Mouse (Mus musculus): ENCODE results near the gene Slc12a7.
A peak's percentile ranks its signal among the peaks of the same experiment; 100 is the strongest.
"Not testable (repeated sequence)": the region's sequence is repeated elsewhere in the genome, so short reads cannot be mapped to it uniquely, and the experiment has no call there.

Slc12a7 gene

GRCm38 (mm10) chr13:73713204-73713603 lies 19.7 kb upstream of the Slc12a7 start:
- ATAC-seq (ENCODE audit: insufficient number of reproducible peaks, low FRiP score, low TSS enrichment): no peak

DNA sequence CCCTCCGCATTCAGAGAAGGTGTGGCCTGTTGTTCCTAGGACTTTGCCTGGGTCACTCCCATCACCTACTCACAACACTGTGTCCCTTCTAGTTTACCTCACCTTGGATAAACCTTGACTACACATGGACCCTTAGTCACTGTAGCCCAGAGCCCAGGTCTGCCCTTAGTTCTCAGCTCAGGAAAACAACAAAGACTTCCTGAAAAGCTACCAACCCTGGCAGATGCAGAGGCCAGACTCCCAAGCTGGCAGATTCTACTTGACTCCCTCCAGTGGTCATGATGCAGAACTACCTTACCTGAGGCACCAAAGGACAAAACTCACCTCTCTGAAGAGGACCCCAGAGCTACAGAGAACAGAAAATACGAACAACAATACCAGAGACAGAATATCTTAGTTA lies 18.9 kb upstream of the Slc12a7 start:
- ATAC-seq (ENCODE audit: insufficient number of reproducible peaks, low FRiP score, low TSS enrichment): no peak

DNA sequence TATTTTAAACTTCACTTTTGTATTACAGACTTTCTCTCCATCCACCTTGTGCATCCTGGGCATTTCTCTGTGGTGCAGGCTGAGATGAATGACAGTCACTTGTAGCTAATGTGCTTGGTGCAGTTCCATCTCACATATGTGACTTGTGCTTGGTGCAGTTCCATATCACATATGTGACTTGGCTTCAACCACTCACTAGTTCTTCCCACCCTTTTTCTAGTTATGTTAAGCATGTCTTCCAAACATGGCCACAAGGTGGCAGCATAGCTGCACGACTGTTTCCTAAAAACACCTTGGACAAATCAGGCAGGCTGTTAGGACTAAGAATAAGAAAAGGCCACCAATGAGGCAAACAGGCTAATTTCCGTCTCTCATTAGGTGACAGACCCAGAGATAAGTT lies 14.7 kb upstream of the Slc12a7 start:
- peak; percentile 64 for ATAC-seq (ENCODE audit: insufficient number of reproducible peaks, low FRiP score, low TSS enrichment)

DNA sequence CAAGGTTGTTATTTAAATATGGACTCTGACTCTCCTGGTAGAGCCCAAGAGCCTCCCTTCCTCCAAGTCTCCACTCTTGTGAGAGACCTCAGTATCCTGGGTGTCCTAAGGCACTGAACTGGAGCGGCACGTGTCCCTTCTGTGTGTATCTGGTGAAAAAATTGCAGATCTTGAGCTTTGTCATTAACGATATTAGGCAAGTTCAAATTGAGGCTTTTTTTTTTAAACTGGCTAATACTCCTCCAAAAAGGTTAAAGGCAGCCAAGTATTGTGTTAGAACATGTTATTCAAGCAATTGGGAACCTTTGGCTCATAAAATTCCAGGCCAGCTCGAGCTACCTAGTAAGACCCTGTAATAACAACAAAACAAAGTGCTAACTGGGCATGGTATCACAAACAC lies 12.7 kb upstream of the Slc12a7 start:
- ATAC-seq (ENCODE audit: insufficient number of reproducible peaks, low FRiP score, low TSS enrichment): no peak

DNA sequence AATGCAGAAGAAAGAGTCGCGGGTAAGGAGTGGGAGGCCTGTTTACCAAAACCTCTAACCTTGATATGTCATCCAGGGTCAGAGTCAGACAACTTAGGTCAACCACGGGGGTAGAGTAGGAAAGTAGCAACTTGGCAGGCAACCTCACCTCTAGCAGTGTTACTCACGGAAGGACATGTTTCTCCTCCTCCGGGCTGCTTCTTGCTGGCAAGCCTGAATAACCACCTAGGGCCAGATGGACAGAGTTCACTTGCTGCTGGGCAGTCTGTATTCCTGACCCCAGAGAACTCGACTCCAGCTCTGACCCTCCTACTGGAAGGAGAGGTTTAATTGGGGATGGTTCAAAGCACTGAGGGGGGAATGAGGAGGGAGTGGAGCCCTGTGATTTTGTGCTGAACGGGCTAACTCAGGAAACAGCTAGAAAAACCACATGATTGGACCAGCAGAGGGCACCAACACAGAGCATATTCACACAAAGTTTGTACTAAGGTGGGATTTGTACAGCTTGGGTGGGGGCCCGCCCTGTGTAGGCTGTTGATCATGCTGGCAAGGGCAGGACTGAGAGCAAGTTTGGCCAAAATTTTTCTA lies 9.7 kb upstream of the Slc12a7 start:
- no peak for ATAC-seq (ENCODE audit: insufficient number of reproducible peaks, low FRiP score, low TSS enrichment)

GRCm38 (mm10) chr13:73725315-73725714 lies 7.6 kb upstream of the Slc12a7 start:
- no peak for ATAC-seq (ENCODE audit: insufficient number of reproducible peaks, low FRiP score, low TSS enrichment)

- ATAC-seq (ENCODE audit: insufficient number of reproducible peaks, low FRiP score, low TSS enrichment): no peak
Measured at GRCm38 (mm10) chr13:73727621-73728025, 5.3 kb upstream of the Slc12a7 start.

- ATAC-seq (ENCODE audit: insufficient number of reproducible peaks, low FRiP score, low TSS enrichment): no peak
Measured at GRCm38 (mm10) chr13:73728633-73729032, 4.3 kb upstream of the Slc12a7 start.

DNA sequence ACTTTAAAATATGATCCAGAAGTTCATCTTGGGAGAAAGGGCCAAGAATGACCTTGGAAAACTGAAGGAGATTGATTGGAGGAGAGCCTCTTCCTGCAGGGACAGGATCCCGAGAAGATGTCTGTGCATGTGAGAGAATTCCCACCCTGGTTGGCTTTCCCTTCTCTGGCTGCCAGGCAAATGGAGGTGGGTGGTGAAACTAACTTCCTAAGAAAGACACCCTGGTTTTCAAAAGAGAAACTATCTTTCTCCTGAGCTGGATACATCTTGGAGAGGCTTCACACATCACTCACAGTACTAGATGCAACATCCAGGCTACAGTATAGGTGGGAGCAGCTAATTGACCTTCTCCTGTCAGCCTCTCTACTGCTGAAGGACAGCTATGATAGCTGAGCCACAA lies 2.0 kb upstream of the Slc12a7 start:
- ATAC-seq (ENCODE audit: insufficient number of reproducible peaks, low FRiP score, low TSS enrichment): no peak

GRCm38 (mm10) chr13:73732235-73732634 lies 659 bp upstream of the Slc12a7 start:
- ATAC-seq (ENCODE audit: insufficient number of reproducible peaks, low FRiP score, low TSS enrichment): no peak

GRCm38 (mm10) chr13:73734379-73734778 lies 1.5 kb downstream of the Slc12a7 start:
- ATAC-seq (ENCODE audit: insufficient number of reproducible peaks, low FRiP score, low TSS enrichment): no peak

DNA sequence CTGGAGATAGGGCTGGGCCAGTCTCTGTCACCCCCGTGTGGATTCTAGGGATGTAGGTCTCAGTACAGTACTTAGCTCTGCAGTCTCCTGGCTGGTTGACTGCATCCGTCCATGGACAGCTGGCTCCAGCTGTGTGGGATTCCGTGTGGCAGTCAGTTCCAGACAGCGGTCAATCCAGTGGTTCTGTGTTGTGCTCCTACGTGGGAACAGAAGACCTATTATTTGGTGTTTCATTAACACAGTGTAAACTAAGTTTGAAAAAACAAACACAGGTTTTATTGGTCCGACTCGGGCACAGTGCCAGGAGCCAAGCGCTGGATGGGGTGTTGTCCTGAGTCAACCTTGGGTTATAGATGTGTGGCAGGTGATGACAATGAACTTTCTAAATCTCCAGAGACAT lies 2.4 kb downstream of the Slc12a7 start:
- no peak for ATAC-seq (ENCODE audit: insufficient number of reproducible peaks, low FRiP score, low TSS enrichment)

DNA sequence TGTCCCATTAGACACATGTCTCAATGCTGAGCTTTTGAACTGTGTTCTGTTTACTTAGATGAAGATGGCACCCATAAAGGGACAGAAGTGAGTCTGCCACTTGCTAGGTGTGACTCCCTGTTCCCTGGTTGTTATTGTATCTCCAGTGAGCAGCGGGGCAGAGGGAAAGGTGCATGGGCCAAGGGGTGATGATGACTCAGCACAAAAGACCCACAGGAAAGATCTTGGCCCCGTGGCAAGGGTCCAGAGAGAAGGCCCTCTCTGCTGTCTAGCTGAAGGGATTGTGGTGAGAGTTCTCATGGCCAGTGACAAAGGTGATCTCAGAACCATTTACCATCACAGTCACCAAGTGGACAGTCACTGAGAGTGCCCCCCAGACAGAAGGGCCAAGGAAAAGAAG lies 3.0 kb downstream of the Slc12a7 start:
- no peak for ATAC-seq (ENCODE audit: insufficient number of reproducible peaks, low FRiP score, low TSS enrichment)

GRCm38 (mm10) chr13:73736943-73737342 lies 4.0 kb downstream of the Slc12a7 start:
- no peak for ATAC-seq (ENCODE audit: insufficient number of reproducible peaks, low FRiP score, low TSS enrichment)

DNA sequence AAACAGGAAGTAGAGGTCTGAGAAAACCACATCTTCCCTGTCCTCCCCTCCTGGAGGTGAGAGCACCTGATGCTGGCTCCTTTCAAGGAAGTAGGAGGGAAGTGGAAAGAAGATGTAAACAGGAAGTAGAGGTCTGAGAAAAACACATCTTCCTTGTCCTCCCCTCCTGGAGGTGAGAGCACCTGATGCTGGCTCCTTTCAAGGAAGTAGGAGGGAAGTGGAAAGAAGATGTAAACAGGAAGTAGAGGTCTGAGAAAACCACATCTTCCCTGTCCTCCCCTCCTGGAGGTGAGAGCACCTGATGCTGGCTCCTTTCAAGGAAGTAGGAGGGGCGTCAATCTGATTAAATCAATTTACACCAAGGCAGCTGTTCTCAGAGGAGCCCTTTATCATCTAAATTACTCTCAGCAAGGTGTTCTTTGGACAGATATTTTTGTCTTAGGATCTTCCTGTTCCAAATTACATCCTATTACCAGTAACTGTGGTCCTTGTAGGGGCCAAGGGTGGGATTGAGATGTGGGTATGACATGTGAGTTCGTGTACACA lies 7.6 kb downstream of the Slc12a7 start:
- not testable (repeated sequence) for ATAC-seq (ENCODE audit: insufficient number of reproducible peaks, low FRiP score, low TSS enrichment)

GRCm38 (mm10) chr13:73742944-73743343 lies 10.1 kb downstream of the Slc12a7 start:
- ATAC-seq (ENCODE audit: insufficient number of reproducible peaks, low FRiP score, low TSS enrichment): no peak

GRCm38 (mm10) chr13:73743662-73744061 lies 10.8 kb downstream of the Slc12a7 start:
- ATAC-seq (ENCODE audit: insufficient number of reproducible peaks, low FRiP score, low TSS enrichment): no peak

DNA sequence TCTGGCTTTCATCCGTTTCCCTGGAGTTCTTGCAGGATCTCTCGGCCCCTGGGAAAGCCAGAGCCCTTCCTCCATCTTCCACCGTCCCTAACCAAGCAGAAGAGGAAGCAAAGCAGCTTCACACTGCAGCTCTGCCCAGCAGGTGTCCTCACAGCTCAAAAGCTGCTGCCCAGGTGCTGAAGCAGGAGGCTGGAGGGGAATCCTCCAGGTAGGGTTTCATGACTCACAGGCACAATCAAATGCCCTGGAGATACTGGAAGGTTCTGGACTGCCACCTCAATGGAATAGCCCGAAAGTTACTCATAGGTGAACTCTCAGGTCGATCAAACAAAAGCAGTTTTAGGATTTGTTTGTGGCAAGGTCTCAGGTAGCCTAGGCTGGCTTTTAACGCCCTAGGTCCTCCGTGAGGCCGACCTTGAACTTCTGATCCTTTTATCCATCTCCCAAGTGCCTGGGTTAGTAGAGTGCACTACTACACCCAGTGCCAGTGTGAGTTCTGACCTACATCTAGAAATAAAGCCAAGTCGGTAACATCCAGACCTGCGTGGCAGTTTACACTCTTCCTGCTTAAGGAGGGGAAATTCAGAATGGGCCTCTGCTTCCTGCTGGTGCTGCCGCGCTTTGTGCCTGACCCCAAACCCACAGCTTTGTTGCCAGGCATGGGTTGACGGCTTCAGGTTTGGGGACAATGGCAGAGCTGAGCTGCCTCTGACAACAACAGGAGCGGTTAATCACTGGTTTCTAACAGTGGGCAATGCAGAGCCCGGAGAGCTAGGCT lies 16.0 kb downstream of the Slc12a7 start:
- no peak for ATAC-seq (ENCODE audit: insufficient number of reproducible peaks, low FRiP score, low TSS enrichment)

GRCm38 (mm10) chr13:73750435-73750834 lies 17.5 kb downstream of the Slc12a7 start:
- no peak for ATAC-seq (ENCODE audit: insufficient number of reproducible peaks, low FRiP score, low TSS enrichment)

- ATAC-seq (ENCODE audit: insufficient number of reproducible peaks, low FRiP score, low TSS enrichment): no peak
Measured at GRCm38 (mm10) chr13:73751284-73751683, 18.4 kb downstream of the Slc12a7 start.

DNA sequence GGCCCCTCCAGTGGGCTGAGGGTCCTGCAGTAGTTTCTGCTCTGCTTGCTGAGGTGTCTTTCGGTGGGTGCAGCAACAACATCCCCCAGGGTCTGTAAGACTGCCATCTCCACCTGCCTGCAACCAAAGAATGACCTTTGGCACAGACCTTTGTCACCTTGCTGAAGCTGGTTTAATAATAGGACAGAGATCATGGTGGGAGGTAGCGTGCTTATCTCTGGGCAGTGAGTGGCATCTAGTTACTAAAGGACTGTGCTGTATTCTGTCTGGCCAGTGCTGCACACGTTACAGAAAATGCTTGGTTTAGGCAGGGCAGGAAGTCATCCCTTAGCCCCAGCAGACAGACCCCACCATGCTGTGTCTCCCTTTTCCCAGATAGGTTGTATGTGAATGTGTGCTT lies 22.9 kb downstream of the Slc12a7 start:
- no peak for ATAC-seq (ENCODE audit: insufficient number of reproducible peaks, low FRiP score, low TSS enrichment)

DNA sequence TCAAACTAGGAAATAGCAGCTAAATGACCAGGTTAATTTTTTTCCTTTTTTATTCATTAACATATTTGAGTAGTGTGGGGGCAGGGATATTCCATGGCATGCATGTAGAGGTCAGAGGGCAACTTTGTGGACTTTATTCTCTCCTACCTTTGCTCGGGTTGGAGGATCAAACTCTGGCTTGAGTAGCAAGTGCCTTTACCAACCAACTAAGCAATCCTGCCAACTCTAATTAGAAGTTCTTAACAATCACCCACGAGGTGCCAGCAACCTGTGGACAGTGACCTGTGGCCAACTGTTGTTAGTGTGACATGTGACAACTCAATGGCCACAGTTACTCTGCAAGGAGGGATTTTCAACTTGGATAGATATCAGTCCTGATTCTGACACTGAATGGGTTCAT lies 24.0 kb downstream of the Slc12a7 start:
- ATAC-seq (ENCODE audit: insufficient number of reproducible peaks, low FRiP score, low TSS enrichment): no peak
